Mouse (Mus musculus) common myeloid progenitor, adult 5-6 weeks (primary cell): ENCODE data around the gene Mpeg1. TPM values are rescaled to one million over a fixed set of nuclear protein-coding genes. Genes with fewer than 3 reads are reported as not detected.

ENCODE experiments used
- ATAC-seq: replicated peaks from 2 replicates; pipeline ENCODE4 v1.8.0; 2016; ENCODE audit warnings: low read depth, mild to moderate bottlenecking, moderate TSS enrichment, inconsistent platforms; ENCODE audit not compliant: poor library complexity, severe bottlenecking
- total RNA-seq: library from RNA; stranded (forward); fragments of 200-1000, 187-1606 nt; gene quantifications from 2 replicates; pipeline ENCODE4 v1.2.3, GENCODE M21; 2017

Mpeg1 gene
- 27.4 and 39.1 TPM in 2 replicates for total RNA-seq

DNA sequence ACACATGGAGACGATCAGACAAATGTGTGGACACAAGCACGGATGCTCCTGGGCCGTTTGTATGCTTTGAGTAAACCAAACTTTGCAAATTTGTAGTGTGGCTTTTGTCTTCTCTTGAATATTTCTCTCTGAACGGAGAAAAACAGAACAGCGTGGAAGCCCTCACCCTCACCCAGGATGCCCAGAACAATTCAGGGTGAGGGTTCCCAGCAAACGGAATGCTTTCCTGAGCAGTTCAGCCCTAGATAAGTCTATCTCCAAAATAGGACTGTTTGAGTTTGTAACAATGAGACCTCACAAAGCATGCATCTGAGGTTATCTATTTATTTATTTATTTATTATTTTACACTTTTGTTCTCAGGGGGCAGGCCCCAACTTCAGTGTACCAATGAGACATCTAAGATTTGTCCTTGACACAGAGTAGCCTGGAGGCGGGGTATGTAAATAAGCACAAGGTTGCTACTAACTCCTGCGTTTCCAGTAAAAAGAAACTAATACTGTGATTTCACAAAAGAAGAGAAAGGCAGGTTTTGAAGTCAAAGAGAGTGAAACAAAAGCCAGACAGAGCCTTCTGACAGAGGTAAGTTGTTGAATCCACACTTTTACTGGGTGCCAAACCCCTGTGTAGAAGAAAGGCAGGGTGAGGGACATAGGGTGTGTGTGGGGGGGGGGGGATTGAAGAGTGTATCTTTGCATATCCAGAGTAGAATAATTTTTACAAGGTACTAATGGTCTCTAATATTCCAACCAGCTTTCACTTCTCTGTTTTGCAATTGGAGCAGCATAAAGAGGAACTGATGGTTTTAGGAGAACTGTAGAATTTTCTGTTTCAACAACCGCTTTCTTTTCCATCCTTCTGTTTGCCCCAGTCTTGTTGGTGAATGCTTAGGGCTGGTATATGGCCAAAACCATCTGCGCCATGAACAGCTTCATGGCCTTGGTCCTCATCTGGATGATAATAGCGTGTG lies at the start of gene Mpeg1:
Mpeg1 (plus strand) TSS at position 498 of the 968 bp plus-strand sequence.
- peak; percentile 30 for ATAC-seq

DNA sequence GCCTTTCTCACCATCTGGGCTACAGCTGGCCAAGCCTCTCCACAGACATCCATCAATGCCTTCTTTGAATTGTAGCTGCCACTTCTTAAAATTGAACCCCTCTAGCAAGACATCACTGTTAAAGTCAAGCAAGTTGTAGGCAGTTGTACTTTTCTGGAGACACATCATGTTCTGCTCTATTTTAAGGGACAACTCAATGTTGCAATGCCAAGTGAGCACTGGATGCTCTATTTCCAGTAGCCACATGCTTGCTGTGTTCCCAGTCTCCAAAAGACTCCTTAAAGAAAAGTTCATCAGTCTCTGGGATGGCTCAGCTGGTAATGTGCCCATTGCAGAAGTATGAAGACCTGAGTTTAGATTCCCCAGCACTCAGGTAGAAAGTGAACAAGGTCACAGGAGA lies 46.8 kb upstream of the Mpeg1 start:
- no peak for ATAC-seq

DNA sequence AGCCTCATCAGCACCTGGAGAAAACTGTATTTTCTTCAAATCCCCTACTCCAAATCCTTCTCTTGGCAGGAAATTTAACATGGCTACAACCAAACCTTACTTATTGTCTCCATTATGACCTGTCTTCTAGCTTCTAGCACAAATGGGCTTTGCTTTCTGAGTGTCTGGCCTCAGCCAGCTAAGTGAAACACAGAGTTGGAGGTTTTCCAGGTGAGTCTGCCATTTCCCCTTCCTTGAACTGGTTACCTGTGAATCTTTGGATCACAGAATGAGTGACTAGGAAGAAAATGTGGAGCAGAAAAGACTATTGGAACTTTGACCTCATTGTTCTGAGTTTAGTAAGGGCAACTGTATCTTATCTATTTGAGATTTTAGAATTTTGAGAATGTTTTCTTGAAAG lies 43.2 kb upstream of the Mpeg1 start, which contains the start of gene Olfr1441:
Olfr1441 (plus strand) TSS at position 73 of the 400 bp plus-strand sequence.
- ATAC-seq: no peak

DNA sequence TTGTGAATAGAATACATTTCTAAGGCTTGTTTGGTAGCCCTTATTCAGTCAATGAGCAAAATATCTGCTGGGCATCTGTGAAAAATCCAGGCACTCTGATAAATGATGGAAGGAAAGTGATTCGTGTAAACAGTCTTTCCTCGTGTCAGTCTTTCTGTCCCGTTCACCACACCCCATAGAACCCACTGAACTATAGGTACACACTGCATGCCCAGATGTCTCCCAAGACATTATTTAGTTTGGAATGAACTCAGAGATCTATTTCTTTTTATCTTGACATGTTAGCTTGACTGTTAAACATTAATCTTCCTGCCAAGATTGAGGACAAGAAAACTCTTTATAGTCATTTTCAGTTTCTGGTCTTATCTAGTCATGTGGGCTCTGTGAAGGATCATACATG lies 42.3 kb upstream of the Mpeg1 start:
- ATAC-seq: no peak

DNA sequence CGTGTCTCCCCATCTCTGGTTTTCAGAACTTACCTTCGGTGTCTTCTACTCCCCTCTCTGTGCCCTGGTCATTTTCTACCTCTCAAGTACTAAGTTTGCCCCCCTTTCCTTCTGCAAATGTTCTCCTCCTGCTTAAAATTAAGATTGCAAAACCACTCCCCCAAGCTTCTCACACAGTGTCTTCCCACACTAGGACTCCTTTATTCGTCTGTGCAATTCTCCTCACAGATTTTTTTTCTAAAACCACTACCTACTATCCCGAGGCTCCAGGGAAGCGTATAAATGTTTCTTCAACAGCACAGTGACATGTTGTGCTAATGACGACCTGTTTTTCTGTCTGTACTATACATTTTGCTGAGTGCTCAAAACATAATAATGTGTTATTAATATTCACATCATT lies 40.0 kb upstream of the Mpeg1 start:
- ATAC-seq: no peak

DNA sequence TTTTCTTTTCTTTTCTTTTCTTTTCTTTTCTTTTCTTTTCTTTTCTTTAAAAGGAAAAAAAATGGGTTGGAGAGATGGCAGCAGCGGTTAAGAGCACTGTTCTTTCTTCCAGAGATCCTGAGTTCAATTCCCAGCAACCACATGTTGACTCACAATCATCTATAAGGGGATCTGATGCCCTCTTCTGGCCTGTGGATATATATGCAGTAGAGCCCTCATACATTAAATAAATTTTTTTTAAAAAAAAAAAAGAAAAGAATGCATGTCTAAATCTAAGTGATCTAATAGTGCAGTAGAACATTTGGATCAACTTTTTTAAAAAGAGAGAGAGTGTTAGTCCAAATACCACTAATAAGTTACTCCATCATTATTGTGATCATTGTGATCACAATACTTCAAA lies 38.9 kb upstream of the Mpeg1 start:
- no peak for ATAC-seq

DNA sequence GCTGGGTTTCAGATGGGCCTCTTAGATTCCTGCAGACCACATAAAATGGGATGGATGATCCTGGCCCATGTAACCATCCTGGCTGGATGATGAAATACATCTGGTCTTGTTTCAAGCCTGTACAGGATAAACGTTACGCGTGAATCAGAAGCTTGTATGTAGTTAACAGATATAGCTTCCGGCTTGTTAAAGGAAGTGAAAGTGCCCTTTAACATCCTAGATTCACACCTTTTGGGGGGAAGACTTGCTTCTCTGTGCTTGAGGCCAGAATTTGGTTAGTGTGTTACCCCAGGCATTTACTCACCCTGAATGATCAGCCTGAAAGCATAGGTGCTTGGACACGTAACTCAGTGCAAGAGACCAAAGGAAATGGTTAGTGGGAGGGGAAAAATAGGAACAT lies 33.5 kb upstream of the Mpeg1 start:
- ATAC-seq: peak; percentile 56

DNA sequence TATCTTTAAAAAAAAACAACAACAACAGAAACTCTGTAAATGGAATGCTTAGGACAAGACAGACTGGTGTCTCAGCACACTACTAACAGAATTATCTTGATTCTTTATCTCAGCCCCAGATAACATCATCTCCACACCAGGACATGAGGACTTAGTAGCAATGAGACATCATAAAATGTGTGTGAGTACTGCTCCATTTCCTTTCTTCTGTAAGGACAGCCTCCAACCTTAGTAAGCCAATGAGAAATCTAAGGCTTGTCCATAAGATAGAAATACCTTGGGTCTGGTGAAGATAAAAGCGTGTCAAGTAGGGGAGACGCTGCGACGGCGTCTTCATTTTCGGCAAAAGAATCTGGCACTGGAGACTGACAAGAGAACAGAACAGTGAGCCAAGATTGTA lies 33.0 kb upstream of the Mpeg1 start, which contains the start of gene Pfpl:
Pfpl (plus strand) TSS at position 301 of the 400 bp plus-strand sequence.
- ATAC-seq: no peak

DNA sequence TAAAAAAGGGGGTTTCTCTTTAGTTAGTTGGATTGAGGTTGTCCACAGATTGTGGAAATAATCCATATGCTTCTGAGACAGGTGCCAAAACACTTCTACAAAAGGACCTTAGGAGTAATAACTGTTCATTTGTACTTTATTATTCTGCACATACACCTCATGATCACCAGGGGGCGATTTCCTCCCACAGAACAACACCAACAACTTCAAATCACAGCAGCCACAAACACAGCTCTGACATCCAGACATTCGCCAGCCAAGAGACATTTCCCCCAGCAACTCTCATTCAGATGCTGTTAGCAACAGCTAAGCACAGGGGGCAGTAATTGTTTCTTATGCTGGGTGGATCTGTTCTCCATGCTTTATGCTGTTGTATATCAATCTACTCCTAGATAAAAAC lies 27.5 kb upstream of the Mpeg1 start:
- peak; percentile 59 for ATAC-seq

DNA sequence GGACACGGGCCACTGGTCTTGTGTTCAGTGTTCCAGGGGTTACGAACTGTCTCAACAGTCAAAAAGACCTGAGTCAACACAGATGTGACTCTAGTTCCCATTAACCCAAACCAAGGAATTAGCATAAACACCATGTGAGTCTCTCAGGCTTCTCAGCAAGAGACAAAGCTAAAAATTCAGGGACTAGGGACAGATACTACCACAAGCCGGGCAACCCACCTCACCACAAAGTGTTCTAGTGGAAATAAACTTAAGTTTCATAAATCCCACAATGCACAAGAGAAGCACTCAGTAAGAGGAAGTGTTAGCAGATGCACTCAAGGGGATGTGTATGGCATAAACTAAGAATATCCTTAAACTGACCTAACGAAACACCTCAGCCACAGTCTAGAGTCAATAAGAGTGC lies 25.6 kb upstream of the Mpeg1 start:
- peak; percentile 92 for ATAC-seq

DNA sequence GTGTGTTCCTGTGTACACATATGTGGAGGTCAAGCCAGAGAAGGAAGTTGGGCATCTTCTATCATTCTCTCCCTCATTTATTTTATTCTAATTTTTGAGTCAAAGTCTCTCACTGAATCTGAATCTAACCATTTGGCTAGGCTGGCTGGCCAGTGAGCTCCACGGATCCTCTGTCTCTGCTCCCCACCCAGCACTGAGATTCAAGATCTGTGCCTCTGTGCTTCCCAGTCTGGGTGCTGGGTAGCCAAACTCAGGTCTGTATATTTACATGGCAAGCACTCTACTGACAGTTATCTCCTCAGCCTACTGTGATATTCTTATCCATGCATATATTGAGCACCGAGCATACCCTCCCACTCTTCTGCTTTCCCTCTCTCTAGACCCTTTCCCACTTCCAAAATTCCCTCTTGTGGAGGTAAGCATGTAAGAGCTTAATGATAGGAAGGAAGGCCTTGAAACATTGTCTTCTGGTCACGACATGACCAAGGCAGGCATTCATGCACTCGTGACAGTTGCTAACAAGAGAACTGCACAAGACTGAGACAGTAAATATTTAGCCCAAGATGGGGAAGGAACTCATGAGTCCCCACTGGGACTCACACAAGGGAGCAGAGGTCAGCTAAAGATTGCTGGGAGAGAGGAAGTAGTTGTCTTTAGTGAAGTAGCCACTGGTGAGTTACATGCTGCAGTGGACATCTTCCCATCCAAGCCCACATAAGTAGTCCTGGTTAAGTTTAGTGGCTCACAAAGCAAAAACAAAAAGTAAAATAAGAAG lies 24.6 kb upstream of the Mpeg1 start:
- ATAC-seq: no peak

DNA sequence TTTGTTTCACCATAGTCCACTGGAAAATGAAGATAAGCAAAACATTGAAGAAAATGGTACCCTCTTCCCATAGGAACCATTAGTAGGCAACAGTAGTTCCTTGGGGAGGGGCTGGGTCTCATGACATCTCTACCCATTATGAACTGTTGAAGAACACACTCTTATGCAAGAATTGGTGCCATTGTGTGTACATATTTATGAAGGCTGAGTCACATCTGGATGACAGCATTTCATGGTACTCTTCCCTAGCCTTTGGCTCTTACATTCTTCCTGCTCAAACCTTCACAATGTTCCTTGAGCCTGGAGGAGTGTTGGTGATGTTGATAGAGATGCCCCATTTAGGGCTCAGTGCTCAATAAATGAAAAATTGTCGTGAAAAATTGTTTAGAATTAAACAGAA lies 21.0 kb upstream of the Mpeg1 start:
- no peak for ATAC-seq

DNA sequence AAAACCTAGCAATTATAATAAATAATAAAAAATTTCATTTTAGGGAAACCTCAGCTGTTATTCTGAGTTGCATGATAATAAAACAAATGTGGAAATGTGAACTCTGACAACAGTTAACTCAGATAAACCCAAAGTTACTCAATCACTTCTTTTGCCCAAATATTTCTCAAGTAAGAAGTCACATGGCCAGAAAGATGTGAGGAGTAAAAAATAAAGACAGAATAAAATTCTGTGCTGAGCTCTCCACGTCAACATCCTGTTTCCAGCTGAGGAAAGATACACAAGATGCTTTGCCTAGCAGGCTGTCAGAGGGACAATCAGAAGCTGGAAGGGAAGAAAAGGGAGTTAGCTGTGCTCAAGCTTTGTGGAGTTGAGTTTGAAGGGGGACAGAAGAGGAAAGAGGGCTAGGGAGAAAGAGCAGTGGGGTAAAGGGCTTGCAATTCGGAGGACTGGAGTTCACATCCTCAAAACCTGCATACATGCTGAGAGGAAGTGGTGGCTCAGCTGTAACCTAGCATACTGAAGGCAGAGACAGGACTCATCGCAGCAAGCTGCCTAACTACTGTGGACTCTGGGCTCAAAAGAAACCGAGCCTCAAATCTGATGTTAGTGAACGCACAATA lies 20.4 kb upstream of the Mpeg1 start:
- peak; percentile 56 for ATAC-seq

DNA sequence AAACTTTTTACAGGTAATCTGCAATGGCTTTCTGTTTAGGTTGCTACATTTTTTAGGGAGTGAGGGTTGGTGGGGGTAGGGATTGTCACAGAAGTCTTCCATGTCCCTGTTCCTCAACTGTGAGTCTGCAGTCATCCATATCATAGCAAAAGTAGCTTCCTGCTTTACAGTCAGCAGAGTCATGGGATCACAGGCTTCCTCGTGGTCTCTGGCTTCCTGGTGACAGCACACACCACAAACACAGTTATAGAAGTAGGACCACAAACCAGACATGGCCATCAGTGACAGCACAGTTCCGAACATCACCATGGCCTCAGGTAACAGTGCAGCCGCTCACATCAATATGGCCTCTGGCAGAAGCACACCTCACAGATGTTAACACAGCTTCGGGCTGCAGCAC lies 18.0 kb upstream of the Mpeg1 start:
- ATAC-seq: peak; percentile 89

DNA sequence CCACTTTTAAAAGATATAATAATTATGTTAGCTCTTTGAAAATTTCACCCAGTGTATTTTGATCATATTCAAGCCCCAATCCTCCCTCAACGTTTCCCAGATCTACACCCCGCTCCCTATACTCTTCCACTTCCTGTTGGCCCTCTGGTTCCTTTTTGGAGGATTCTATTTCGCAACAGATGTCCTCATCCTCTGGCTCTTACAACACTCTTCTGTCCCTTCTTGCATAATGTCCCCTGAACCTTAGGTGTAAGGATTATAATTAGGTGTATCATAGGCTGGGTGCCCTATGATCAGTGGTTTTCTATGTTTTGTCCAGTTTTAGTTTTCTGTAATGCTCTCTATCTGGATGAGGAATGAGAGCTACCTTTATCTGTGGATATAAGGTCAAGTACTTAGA lies 15.6 kb upstream of the Mpeg1 start:
- ATAC-seq: peak; percentile 64

DNA sequence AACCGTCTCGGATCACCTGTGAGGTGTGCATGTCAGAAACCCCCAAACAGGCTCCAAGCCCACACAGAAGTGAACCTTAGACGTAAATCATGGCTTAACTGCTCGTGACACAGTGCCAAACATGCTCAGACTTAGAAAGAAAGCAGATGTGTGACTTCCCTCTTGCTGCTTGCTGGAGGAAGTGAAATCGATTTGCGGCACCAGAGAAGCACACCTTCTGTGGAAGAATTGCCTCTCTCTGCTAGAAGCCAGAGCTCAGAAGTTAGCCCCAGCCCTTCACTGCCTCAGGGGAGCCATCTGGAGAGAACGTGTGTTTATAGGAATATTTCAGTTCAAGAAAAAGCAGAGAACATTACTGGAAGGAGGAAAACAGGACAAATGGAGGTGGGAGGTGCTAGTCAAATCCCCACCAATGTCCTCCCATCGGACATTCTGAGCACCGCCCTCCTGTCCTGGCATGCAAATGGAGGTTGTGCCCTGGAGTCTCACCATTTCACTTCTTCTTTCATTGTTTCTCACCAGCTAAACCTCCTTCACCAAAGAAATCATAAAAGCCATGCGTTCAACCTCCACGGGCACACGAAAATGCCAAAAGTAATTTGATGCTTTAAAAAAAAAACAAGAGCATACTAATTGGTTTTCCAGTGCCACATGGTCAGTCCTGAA lies 3.0 kb upstream of the Mpeg1 start:
- peak; percentile 92 for ATAC-seq

DNA sequence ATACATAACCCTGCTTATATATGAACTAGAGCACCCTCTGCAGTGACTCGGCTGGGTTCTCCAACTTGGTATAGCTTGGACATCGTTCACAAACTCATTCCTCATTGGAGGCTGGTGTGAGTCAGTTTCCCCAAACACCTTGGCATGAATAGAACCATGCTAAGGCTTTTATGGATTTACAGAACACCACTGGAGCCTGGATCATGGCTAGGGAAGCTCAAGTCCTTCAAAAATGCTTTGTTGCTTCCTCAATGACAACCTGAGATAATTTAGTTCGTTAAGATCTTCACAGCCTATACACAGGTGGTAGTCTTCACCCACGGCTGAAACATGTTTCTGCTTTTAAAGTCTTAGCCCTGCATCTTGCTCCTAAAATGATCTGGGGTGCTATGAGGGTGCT lies 1.1 kb upstream of the Mpeg1 start:
- ATAC-seq: no peak

DNA sequence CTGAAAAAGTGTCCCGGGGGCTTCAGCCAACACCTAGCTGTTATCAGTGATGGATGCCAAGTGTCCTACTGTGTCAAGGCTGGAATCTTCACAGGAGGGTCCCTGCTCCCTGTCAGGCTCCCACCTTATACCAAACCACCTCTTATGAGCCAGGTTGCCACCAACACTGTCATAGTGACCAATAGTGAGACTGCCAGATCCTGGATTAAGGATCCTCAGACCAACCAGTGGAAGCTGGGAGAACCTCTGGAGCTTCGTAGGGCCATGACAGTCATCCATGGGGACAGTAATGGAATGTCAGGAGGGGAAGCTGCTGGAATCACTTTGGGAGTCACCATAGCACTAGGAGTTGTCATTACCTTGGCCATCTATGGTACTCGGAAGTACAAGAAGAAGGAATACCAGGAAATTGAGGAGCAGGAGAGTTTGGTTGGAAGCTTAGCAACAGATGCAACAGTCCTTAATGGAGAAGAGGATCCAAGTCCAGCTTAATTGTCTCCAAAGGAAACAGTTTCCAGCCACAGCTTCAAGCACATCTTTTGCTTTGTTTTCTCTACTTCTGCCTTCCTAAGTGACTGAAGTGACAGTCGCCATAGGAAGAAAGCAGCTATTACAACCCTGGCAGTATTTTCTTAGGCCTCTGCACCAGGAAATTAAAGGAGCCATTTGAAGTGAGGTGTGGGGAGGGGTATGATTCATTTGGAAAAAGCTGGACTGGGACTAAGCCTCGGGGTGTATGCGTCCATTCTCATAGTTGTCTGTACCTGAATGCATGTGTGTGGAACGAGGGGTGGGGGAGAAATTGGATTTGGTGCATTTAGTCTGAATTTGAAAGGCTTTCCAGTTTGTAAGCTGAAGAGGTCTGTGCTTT lies 2.5 kb downstream of the Mpeg1 start:
- no peak for ATAC-seq

DNA sequence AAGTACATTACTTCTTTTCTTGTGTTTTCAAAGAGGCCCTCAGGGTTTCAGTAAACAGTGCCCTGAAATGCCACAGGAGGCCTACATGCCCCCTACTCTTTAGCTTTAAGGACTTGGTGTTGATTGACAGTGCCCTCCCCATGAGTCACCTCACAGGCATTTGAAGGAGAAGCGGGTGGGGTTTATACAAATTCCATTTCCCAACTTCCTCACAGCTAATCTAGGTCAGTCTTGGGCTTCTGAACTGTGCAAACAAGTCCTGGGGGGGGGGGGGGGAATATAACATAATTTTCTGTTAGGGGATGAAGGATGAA lies 3.1 kb downstream of the Mpeg1 start:
- peak; percentile 17; the same call in 1 of the 2 replicates for ATAC-seq
